Mouse (Mus musculus) 3T3-L1 (cell line): Measurements from ENCODE around the gene Cuedc1.

ENCODE experiments used
- DNase-seq: peaks from one replicate; pipeline ENCODE4 v3.0.0-alpha.2; 2015; ENCODE audit warnings: low read depth, low spot score

Cuedc1 gene

GRCm38 (mm10) chr11:88098021-88098729, at the start of gene Cuedc1:
Gene Cuedc1 (plus strand): TSS chr11:88098058.
- no peak for DNase-seq

DNA sequence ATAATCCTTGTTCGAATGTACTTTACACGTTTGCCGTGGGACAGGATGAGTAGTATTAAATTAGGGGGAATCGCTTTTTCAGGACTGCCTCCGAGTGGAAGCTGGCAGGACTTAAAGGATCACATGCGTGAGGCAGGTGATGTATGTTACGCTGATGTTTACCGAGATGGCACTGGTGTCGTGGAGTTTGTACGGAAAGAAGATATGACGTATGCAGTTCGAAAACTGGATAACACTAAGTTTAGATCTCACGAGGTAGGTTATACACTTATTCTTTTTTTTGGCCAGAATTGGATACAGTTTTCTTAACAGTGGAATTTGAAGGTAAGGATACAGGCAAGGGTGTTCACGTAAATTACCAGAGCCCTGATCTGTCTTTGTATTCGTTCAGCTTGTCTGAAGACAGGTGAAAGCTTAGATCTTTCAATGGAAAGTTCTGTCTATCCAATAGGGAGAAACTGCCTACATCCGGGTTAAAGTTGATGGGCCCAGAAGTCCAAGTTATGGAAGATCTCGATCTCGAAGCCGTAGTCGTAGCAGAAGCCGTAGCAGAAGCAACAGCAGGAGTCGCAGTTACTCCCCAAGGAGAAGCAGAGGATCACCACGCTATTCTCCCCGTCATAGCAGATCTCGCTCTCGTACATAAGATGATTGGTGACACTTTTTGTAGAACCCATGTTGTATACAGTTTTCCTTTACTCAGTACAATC, 48.7 kb upstream of the Cuedc1 start:
- peak; percentile 53 for DNase-seq

DNA sequence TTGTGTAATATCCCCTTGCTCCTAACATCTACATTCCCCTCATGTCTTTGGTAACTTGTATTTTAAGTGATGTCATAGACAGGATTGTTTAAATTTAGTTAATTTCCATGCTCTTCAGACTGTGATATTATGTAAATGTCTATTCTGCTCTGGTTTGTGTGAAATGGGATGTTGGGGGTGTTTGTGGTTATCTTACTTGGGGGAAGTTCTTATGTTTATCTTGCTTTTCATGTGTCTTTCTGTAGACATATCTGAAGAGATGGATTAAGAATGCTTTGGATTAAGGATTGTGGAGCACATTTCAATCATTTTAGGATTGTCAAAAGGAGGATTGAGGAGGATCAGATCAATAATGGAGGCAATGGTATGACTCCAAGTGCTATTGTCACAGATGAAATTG, 48.1 kb upstream of the Cuedc1 start:
- DNase-seq, result no peak

GRCm38 (mm10) chr11:88052638-88053037, 45.2 kb upstream of the Cuedc1 start:
- DNase-seq, result no peak

DNA sequence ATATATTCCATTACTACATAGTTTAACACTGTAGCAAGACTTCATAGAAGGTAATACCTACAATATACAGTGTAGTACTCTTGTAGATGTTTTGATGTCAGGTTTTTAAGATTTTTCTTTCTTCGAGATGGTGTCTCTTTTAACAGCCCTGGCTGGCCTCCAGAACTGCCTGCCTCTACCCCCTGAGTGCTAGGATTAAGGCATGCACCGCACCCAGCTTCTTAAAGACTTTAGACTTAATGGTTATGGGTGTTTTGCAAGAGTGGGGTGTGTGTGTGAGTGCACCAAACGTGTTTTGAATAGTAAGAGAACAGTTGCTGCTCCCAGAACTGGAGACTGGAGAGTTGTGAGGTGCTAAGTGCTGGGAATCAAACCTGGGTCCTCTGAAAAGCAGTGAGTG, 44.0 kb upstream of the Cuedc1 start:
- no peak for DNase-seq

GRCm38 (mm10) chr11:88054589-88054988, 43.3 kb upstream of the Cuedc1 start:
- DNase-seq, result peak; percentile 80

- no peak for DNase-seq
Observed at GRCm38 (mm10) chr11:88055777-88056176, 42.1 kb upstream of the Cuedc1 start.

DNA sequence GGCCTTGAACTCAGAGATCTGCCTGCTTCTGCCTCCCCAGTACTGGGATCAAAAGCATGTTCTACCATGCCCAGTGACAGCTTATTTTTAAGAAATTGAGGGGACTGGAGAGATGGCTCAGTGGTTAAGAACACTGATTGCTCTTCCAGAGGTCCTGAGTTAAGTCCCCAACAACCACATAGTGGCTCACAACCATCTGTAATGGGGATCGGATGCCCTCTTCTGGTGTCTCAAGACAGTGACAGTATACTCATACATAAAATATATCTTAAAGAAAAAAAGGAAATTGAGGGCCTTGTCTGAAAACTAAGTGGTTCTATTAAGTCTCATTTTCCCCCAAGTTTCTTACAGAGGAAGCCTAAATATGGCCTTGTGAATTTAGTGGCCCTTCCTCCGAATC, 40.1 kb upstream of the Cuedc1 start:
- no peak for DNase-seq

DNA sequence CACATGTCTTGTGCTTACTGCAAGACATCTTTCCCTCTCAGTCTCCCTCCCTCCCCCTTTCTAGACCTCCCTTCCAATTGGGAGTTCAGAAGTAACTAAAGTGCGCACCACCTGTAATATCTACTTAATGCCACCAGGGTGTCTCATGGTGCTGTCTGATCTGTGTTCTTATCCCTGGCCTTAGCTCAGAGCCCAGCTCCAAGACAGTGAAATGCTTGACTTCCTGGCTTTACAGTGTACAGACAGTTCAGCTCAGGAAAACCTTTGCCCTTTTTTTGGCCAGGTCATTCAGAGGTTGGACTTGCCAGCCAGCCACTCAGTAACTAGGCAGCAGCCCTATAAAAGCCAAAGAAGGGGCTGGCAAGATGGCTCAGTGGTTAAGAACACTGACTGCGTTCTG, 38.7 kb upstream of the Cuedc1 start:
- peak; percentile 89 for DNase-seq

DNA sequence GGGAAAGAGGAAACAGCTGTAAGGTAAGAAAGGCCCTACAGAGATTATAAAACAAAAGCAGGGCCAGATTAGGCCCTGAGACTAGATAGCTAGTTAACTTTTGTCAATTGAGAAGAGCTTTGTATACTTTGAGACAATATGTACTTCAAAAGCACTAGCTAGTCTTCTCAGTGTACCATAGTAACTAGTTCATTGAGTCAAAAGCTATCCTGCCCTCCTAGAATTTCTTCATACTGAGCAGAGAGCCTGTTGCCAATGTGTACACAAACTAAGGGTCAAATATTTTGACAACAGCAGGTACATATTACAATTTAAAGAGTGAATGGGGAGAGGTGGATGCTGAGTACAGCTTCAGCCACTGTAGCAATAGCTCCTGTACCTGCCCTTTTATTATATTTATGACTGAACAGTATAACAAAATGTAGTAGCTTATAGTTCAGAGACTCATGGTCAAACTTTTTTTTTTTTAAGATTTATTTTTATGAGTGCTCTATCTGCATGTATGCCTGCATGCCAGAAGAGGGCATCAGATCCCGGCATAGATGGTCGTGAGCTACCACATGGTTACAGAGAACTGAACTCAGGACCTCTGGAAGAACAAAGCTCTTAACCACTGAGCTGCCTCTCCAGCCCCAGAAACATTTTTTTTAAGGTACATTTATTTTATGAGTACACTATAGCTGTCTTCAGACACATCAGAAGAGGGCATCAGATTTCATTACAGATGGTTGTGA, 35.8 kb upstream of the Cuedc1 start:
- no peak for DNase-seq

- no peak for DNase-seq
Observed at GRCm38 (mm10) chr11:88065732-88066131, 32.1 kb upstream of the Cuedc1 start.

DNA sequence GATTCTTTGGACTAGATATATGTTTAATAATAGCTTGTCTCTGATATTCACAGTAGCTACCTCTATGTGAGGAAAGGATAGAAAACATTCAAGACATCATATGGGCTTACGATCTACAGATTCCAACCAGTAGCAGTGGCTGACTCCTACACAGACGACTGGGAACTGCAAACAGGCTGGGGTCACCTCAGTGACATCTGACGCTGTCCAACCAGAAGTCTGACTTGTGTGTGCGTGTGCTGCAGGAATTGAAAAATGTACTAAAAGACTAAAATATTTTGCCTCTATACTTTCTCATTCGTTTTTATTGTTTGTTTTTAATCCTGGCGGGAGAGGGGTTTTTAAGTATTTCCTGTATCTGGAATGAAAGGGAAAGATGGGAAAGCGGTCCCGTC, 30.7 kb upstream of the Cuedc1 start:
- no peak for DNase-seq

- DNase-seq, result peak; percentile 65
Observed at GRCm38 (mm10) chr11:88067586-88068410, 30.1 kb upstream of the Cuedc1 start, which contains the start of gene Vezf1. Gene Vezf1 (plus strand): TSS chr11:88068279.

GRCm38 (mm10) chr11:88068411-88069245, 29.2 kb upstream of the Cuedc1 start:
- peak; percentile 66 for DNase-seq

DNA sequence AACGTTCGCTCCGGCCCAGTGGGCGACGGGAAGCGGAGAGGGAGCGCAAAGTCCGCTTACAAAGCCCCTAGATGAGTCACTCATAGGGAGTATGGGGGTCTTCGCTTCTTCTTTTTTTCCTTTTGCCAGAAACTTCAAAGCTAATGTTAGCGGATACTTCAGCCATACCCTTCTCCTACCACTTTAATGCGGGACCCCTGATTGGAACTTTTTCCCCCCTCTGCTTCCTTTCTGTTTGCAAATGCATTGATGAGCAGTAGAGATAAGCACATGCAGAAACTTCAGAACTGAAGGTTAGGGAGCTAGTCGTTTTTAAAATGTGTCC, 28.6 kb upstream of the Cuedc1 start:
- DNase-seq, result no peak

- DNase-seq, result peak; percentile 56
Observed at GRCm38 (mm10) chr11:88070392-88070791, 27.5 kb upstream of the Cuedc1 start.

DNA sequence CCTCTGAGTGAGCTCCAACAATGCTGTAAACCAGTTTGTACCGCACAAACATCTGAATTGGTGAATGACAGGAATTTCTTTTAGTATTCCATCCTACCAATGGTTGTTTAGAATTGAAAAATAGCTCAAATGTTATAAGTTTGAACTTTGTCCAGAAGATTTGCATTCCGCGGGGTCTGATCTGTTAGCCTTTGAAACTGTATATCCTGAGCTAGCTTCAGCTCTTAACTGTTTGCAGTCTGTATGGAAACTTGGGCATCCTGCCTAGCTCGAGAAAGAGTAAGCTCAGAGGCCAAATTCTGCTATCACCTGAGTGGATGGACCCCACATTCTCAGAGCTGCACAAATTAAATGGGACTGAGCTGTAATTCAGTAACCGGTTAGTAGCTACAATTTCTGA, 26.7 kb upstream of the Cuedc1 start:
- DNase-seq, result no peak

GRCm38 (mm10) chr11:88073343-88073875, 24.4 kb upstream of the Cuedc1 start:
- no peak for DNase-seq

- DNase-seq, result peak; percentile 39
Observed at GRCm38 (mm10) chr11:88075701-88076100, 22.2 kb upstream of the Cuedc1 start.

- DNase-seq, result no peak
Observed at GRCm38 (mm10) chr11:88076394-88076793, 21.5 kb upstream of the Cuedc1 start.

DNA sequence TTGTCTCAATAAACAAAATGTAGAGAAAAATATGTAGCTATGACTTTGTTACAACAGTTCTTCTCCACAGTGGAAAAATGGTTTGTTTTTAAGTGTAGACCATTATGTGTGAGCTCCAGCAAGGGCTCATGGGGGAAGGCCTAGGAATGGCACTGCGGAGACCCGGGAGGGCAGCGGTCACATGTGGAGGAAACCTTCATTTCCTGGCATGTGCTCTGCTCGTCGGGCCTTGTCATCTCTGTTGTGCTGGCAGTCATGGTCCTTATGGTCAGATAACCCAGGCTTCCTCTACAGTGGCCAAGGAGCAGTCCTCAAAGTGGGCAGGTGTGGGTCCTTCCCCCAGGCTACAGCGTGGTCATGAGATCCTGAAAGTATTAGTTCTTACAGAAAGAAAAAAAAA, 14.2 kb upstream of the Cuedc1 start:
- DNase-seq, result no peak
